Mouse (Mus musculus) midbrain, embryonic 14.5 days (tissue): ENCODE measurements around the gene Pbrm1. TPM values are rescaled to one million over a fixed set of nuclear protein-coding genes. Genes with fewer than 3 reads are reported as not detected.

Experiments
- ATAC-seq: fragments of 200-750 bp; cut with Nextera tagmentation; 2 replicates; pipeline ENCODE4 v1.8.0; 2017; ENCODE audit warnings: moderate number of reproducible peaks, moderate library complexity; ENCODE audit not compliant: low FRiP score, low TSS enrichment
- DNase-seq: peaks from one replicate; pipeline ENCODE4 v3.0.0-alpha.2; 2015
- H3K27ac ChIP-seq: fragments of 300-500 bp; sonication (generic); replicated peaks from 2 replicates; pipeline ENCODE4 v1.5.1; 2014; ENCODE audit warnings: mild to moderate bottlenecking, low read depth, low read length, moderate library complexity
- H3K27me3 ChIP-seq: fragments of 300-500 bp; sonication (generic); 2 replicates; pipeline ENCODE4 v1.6.1; 2014; ENCODE audit warnings: low read length, control low read depth, mixed read lengths; ENCODE audit not compliant: control insufficient read depth, insufficient read depth
- H3K36me3 ChIP-seq: fragments of 300-500 bp; sonication (generic); 2 replicates; pipeline ENCODE4 v1.6.1; 2014; ENCODE audit warnings: low read length, control low read depth; ENCODE audit not compliant: control insufficient read depth, insufficient read depth
- H3K4me1 ChIP-seq: fragments of 300-500 bp; sonication (generic); 2 replicates; pipeline ENCODE4 v1.6.1; 2014; ENCODE audit warnings: mild to moderate bottlenecking, antibody characterized with exemption, low read length, control low read depth; ENCODE audit not compliant: control insufficient read depth, insufficient read depth
- H3K4me2 ChIP-seq: fragments of 300-500 bp; sonication (generic); 2 replicates; pipeline ENCODE4 v1.6.1; 2014; ENCODE audit warnings: mild to moderate bottlenecking, low read length, moderate library complexity
- H3K4me3 ChIP-seq: fragments of 300-500 bp; sonication (generic); replicated peaks from 2 replicates; pipeline ENCODE4 v1.5.1; 2014; ENCODE audit warnings: low read depth, low read length
- H3K9ac ChIP-seq: fragments of 300-500 bp; sonication (generic); replicated peaks from 2 replicates; pipeline ENCODE4 v1.6.1; 2014; ENCODE audit warnings: mild to moderate bottlenecking, low read length, moderate library complexity
- H3K9me3 ChIP-seq: fragments of 300-500 bp; sonication (generic); 2 replicates; pipeline ENCODE4 v1.6.1; 2016; ENCODE audit warnings: low read length, control low read depth, mixed read lengths; ENCODE audit not compliant: control insufficient read depth
- WGBS: fragments of 180-500 bp; shearing (Covaris S2); extraction: QIAGEN DNeasy Blood & Tissue Kit; methylation state at CpG from one replicate; pipeline ENCODE4 v1.1.7; 2014; 5-methylcytosine and 5-hydroxymethylcytosine counted together
- polyA plus RNA-seq: library from polyadenylated mRNA; unstranded; fragments of >200 nt; fragmentation: Nextera tagmentation; extraction: Ambion mirVana; gene quantifications from 2 replicates; pipeline ENCODE4 v1.2.1, GENCODE M21; 2014

The Pbrm1 gene
- polyA plus RNA-seq, 1 experiment from 2014 or later = 136 TPM

DNA sequence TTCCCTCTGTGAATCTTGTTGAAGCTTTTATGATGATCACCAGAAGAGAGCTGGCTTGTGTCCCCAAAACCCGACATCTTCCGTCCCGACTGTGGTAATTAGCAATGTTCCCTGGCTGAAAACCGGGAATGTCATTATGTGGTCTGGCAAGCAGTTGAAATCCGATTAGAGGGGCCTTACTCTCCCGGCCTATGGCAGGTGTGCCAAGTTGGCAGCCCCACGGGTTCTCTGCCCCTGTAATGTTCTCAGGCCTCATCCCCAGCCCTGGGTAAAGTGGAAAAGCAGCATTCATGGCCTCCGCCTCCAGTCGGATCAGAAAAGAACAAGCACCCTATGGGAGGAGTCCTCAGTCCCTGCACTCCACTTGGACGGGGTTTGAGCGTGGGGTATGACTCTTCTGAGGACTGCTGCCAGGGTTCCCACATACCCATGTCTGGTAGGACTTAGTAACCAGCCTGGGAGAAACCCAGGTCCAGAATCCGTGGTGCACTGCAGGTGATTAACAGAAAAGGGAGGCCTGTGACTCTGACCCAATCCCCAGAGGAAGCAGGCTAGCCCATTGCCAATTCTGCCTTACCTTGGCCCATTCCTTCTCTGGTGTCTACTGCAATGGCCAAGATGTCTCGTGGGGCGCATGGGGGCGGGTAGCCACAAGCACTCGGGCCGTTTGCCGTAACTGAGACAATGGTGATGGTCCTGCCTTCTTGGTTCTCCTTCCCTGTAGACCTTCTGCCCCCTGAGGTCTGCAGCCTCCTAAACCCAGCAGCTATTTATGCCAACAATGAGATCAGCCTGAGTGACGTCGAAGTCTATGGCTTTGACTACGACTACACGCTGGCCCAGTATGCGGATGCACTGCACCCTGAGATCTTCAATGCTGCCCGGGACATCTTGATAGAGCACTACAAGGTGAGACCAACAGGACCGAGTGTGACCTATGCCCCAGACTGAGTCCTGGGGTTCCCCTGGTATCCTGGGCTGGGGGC lies 115.4 kb downstream of the Pbrm1 start:
- H3K4me3 ChIP-seq = no peak overlapping the region
- H3K4me2 ChIP-seq = peak overlapping the region; percentile 53; the same call in 1 of the 2 replicates
- no peak overlapping the region for H3K9ac ChIP-seq
- DNase-seq = peak; percentile 41
- H3K27me3 ChIP-seq = no peaks in the 10 kb centered on the region
- ATAC-seq = no peak
- peaks cover 51% of the 10 kb centered on the region for H3K36me3 ChIP-seq
- H3K27ac ChIP-seq = no peak overlapping the region
- 83% methylated on average over 25 of the region's 25 CpGs for WGBS
- H3K4me1 ChIP-seq = peaks cover 29% of the 10 kb centered on the region
- no peaks in the 10 kb centered on the region for H3K9me3 ChIP-seq

DNA sequence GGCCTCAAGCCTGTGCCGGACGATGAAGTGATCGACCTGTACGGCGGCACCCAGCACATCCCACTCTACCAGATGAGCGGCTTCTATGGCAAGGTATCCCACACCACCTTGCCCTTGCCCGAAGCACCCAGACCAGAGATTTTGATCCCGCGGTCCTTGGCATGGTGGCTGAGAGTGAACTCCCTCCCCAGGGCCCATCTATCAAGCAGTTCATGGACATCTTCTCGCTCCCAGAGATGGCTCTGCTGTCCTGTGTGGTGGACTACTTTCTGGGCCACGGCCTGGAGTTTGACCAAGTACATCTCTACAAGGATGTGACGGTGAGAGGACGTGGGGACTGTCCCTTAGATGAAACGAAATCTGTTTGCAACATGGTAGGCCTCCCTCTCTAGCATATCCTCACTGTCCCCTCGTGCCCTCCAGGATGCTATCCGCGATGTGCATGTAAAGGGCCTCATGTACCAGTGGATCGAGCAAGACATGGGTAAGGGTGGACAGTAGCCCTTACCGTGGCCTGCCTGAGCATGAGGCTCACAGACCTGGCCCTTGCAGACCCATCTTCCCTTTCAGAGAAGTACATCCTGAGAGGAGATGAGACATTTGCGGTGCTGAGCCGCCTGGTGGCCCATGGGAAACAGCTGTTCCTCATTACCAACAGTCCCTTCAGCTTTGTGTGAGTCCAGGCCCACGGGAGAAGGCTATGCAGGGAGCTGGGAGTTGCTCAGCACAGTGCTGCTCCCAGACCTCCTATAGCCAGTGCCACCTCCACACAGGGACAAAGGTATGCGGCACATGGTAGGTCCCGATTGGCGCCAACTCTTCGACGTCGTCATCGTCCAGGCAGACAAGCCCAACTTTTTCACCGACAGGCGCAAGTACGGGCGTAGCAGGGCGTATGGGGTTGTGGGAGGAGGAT lies 116.8 kb downstream of the Pbrm1 start:
- DNase-seq (no peak), ATAC-seq (no peak)
- H3K9me3 ChIP-seq = no peaks in the 10 kb centered on the region
- H3K27ac ChIP-seq = no peak overlapping the region
- peaks cover 65% of the 10 kb centered on the region for H3K36me3 ChIP-seq
- WGBS = 96% methylated on average over 34 of the region's 34 CpGs
- H3K4me1 ChIP-seq = peaks cover 21% of the 10 kb centered on the region
- no peaks in the 10 kb centered on the region for H3K27me3 ChIP-seq
- no peak overlapping the region for H3K9ac ChIP-seq
- no peak overlapping the region for H3K4me3 ChIP-seq
- no peak overlapping the region for H3K4me2 ChIP-seq

DNA sequence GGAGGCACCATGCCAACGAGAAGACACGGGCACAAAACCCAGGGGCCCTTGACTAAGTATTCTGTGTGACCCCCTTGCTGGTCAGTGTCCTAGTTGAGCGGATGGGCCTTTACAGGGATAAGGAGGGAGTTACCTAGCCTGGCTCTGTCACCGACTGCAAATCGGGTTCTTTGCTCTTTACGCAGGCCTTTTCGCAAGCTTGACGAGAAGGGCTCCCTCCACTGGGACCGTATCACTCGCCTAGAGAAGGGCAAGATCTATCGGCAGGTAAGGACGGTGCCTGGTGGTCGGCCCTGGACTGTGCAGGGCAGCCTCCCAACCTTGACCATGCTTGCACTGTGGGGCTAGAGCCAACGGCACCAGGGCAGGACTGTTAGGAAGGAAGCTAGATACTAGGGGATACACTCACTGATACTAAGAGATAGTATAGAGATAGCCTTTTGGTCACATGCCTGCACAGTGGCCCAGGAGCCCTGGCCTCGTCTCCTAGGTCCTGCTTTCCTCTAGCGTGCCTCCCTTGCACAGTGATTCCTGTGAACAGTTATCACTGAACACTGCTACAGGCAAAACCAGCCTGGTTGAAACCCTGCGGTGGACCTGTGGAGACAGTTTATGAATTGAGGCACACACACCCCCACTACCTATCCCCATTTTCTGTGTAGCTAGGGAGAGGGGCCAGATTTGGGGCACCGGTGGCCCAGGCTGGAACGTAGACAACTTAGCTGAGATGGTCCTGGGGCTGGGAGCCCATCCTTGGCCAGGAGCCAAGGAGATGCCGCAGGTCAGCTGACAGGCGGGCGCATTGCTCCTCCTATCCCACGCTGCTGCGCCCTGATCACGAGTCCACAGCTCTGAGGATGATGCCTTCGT lies 117.7 kb downstream of the Pbrm1 start:
- no peaks in the 10 kb centered on the region for H3K27me3 ChIP-seq
- peaks cover 74% of the 10 kb centered on the region for H3K36me3 ChIP-seq
- WGBS = 92% methylated on average over 26 of the region's 26 CpGs
- ATAC-seq = no peak
- H3K9ac ChIP-seq = no peak overlapping the region
- H3K27ac ChIP-seq = no peak overlapping the region
- no peaks in the 10 kb centered on the region for H3K9me3 ChIP-seq
- peaks cover 21% of the 10 kb centered on the region for H3K4me1 ChIP-seq
- no peak for DNase-seq
- no peak overlapping the region for H3K4me2 ChIP-seq
- no peak overlapping the region for H3K4me3 ChIP-seq

DNA sequence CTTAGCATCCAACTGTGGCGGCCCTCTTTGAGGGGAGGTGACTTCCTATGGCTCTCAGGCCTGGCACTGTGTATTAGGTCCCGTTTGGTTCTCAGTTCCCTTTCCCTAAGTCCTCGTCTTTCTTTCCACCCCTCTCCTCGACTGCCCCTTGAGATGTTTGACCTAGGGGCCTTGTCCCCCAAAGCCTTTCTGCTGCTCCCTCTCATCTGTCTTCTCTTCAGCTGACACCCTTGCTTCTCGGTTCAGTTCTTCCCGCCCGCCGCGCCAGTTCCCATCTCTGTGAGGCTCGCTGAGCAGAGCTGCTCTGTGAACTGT lies 118.3 kb downstream of the Pbrm1 start:
- Histone ChIP-seq H3K4me2 (no peak overlapping the region), H3K9me3 (no peaks in the 10 kb centered on the region), H3K4me1 (peaks cover 15% of the 10 kb centered on the region), H3K4me3 (no peak overlapping the region), H3K27ac (no peak overlapping the region), H3K36me3 (peaks cover 80% of the 10 kb centered on the region), H3K27me3 (no peaks in the 10 kb centered on the region), H3K9ac (no peak overlapping the region)
- WGBS = 91% methylated on average over 10 of the region's 10 CpGs
- ATAC-seq (no peak), DNase-seq (no peak)

DNA sequence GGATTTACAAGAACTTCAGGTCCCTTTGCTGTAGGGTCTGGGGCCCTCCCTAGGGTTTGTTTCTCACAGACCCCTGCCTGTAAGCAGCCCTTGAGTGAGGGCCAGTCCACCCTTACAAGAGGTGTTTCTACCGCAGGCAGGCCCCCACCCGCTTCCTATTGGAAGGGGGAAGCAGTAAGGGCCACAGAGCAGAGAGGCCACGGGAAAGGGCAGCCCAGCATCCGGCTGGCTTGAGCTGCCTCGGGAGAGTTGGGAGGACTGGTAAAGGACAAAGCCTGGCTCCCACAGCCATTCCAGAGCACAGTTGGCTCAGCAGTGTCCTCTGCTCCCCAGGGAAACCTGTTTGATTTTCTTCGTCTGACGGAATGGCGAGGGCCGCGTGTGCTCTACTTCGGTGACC lies 118.9 kb downstream of the Pbrm1 start:
- H3K4me1 ChIP-seq = peaks cover 9% of the 10 kb centered on the region
- H3K36me3 ChIP-seq = peaks cover 81% of the 10 kb centered on the region
- H3K9ac ChIP-seq = no peak overlapping the region
- ATAC-seq = no peak
- DNase-seq = no peak
- no peak overlapping the region for H3K27ac ChIP-seq
- no peaks in the 10 kb centered on the region for H3K9me3 ChIP-seq
- H3K4me3 ChIP-seq = no peak overlapping the region
- no peaks in the 10 kb centered on the region for H3K27me3 ChIP-seq
- WGBS = 85% methylated on average over 11 of the region's 11 CpGs
- H3K4me2 ChIP-seq = no peak overlapping the region

DNA sequence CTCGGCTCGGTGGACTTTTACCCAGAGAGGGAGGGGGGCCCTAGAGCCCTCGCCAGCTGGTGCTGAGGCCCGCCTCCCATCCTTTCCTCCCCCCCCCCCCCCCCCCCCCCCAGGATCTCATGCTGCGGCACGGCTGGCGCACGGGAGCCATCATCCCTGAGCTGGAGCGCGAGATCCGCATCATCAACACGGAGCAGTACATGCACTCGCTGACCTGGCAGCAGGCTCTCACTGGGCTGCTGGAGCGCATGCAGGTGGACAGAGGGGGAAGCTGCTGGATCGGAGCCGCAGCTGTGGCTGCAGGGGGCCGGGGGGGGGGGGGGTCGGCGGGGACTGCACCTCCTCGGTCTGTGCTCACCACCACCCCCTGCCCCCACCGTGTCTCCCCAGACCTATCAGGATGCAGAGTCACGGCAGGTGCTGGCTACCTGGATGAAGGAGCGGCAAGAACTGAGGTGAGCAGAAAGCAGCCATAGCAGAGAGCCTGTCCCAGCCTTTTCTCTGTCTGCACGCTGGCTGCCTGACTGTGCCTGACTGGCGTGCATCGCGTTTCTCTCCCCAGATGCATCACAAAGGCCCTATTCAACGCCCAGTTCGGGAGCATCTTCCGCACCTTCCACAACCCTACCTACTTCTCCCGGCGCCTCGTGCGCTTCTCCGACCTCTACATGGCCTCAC lies 119.4 kb downstream of the Pbrm1 start:
- DNase-seq (no peak), ATAC-seq (no peak)
- H3K4me3 ChIP-seq = no peak overlapping the region
- no peak overlapping the region for H3K4me2 ChIP-seq
- H3K27me3 ChIP-seq = no peaks in the 10 kb centered on the region
- 89% methylated on average over 32 of the region's 35 CpGs for WGBS
- no peak overlapping the region for H3K27ac ChIP-seq
- H3K9me3 ChIP-seq = no peaks in the 10 kb centered on the region
- peaks cover 81% of the 10 kb centered on the region for H3K36me3 ChIP-seq
- no peak overlapping the region for H3K9ac ChIP-seq
- peaks cover 4% of the 10 kb centered on the region for H3K4me1 ChIP-seq

DNA sequence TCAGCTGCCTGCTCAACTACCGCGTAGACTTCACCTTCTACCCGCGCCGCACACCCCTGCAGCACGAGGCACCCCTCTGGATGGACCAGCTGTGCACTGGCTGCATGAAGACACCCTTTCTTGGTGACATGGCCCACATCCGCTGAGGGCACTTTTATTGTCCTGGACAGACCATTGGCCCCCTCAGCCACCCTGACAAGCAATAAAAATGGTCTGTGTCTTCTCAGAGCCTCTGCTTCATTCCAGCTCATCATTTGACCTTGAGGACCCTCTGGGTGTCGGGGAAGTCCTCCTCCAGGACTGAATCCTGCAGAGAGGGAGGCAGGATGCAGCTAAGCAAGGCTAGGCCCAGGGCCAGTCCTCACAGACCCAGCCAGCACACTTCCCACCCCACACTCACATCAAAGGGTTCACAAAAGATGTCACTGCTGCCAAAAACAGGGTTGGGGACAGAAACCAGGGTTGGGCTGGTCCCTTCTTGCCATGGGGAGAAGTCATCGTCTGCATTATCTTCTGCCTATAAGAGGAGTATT lies 120.0 kb downstream of the Pbrm1 start:
- 94% methylated on average over 9 of the region's 9 CpGs for WGBS
- peaks cover 81% of the 10 kb centered on the region for H3K36me3 ChIP-seq
- H3K4me2 ChIP-seq = no peak overlapping the region
- H3K9ac ChIP-seq = no peak overlapping the region
- no peak overlapping the region for H3K27ac ChIP-seq
- H3K4me3 ChIP-seq = no peak overlapping the region
- DNase-seq (no peak), ATAC-seq (no peak)
- no peaks in the 10 kb centered on the region for H3K27me3 ChIP-seq
- H3K4me1 ChIP-seq = no peaks in the 10 kb centered on the region; the same call in 1 of the 2 replicates
- H3K9me3 ChIP-seq = no peaks in the 10 kb centered on the region
